Mouse (Mus musculus) erythroid progenitor cell, adult 5-6 weeks (primary cell): ENCODE measurements around the gene Mrpl18. TPM values are rescaled to one million over a fixed set of nuclear protein-coding genes. Genes with fewer than 3 reads are reported as not detected.

Source experiments
- ATAC-seq: replicated peaks from 2 replicates; pipeline ENCODE4 v1.8.0; 2016; ENCODE audit warnings: moderate number of reproducible peaks, mild to moderate bottlenecking, moderate TSS enrichment, inconsistent platforms; ENCODE audit not compliant: poor library complexity, low FRiP score, severe bottlenecking
- total RNA-seq, 2 experiments: library from RNA; stranded (forward) in 1 of 2; stranded (reverse) in 1 of 2; fragments of 150-400 nt in 1 of 2; fragments of 186-747, 209-891 nt in 1 of 2; gene quantifications; 2 replicates each; pipeline versions ENCODE4 v1.2.3 to v1.2.4; 2015 to 2017; ENCODE audit warnings: low replicate concordance in 2 of 2

Mrpl18 gene
- total RNA-seq, 2 experiments from 2014 or later: 57.0 to 96.0 TPM

DNA sequence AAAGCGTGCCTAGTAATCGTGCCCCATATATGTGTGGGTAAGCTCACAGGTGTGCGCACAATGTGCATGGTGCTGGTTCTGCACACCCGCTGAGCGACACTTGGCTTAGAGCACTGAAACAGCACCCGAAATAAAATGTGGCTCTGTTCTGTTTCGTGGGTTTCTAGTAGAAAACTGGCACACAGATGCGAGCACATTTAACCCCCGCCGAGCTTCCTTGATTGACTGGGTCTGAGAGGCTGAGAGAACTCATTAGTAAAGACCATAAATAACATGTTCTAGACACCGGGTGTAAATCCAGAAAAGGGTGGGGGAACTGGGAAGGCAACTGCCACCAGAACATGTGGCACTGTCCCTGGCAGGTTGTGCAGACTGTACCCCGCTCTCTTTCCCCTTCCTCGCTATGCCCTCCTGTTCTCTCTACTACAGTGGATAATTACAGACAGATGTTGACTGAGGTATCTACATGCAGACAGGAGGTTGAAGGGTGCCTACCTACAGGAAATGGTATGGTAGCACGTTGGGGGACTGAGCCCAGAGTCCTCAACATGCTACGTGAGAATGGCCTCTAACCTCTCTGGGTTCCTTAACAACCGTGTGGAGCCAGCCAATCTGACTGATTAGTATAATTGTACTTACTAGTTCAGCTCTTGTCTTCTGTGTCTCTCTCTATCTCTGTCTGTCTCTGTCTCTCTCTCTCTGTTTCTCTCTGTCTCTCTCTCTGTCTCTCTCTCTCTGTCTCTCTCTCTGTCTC is 43.7 kb downstream of the Mrpl18 start:
- ATAC-seq: no peak

DNA sequence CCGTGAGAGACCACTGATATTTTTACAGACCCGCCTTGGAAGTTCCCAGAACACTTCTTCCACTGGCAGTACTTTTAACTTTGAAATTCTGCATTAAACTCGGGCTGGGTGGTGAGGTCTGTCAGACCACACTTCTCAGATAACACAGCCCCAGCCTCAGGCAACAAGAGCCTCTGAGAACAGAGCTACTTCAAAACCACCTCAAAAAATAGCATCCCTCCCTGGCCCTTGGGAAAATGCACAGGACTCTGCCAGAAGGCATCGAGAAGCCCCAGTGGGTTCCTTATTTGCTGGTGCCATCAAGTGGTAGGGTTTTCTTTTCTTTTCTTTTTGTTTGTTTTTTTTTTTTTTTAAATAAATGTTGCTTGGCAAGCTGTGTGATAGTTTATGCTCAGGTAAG is 47.5 kb downstream of the Mrpl18 start:
- ATAC-seq: no peak

DNA sequence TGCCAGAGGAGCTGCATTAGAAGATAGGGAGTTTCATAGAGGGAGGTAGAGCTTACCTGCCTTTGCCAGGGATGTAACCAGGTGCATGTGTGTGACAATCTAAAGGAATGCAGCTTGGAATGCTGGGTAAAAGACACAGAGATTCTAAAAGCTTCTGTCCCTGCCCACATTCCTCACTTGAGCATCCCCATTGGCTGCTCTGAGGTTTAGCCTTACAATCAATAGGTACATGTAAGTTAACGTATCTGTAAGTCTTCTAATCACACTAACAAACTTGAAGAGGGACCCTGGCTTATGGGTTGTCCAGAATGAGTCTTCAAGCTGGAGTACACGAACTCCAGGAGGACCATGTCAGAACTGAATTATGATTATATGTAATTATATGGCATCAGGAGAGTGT is 48.1 kb downstream of the Mrpl18 start, which contains the start of gene Mas1:
Gene Mas1, minus strand, starts transcription at position 101 of the 400 bp plus-strand sequence.
- ATAC-seq: no peak

DNA sequence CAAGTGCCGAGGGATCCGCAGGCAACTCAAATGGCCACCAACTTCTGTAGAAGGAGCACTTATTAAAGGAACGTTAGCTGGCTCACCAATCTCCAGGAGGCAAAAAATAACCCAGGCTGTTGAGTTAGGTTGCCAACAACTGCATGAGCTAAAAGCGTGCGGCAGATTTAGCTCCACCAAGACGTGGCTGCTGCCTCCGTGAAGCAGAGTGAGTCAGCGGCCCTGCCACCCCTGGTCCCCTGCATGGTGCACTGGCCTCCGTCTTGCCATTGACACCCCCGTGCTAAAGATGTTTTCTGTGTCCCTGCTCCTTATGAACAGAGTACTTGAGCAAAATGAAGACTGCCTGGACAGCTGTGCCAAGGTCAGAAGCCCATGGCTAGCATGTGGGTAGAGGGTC is 49.3 kb downstream of the Mrpl18 start:
- no peak for ATAC-seq

DNA sequence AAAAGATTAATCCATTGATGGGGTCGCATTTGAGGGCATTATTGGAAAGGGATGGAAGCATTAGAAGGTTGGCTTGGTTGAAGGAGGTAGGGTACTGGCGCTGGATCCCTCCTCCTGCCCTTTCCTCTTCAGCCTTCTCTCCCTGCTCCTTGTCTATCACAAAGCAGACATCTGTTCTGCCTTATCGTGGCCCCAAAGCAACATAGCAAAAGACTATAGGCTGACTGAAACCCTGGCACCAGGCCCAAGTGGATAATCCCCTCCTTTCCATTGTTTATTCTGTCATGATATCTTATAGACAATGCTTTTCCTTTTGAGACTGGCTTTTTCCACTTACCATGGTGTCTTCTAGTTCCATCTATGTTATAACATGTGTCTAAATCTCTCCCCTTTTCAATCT is 50.7 kb downstream of the Mrpl18 start:
- ATAC-seq: no peak

DNA sequence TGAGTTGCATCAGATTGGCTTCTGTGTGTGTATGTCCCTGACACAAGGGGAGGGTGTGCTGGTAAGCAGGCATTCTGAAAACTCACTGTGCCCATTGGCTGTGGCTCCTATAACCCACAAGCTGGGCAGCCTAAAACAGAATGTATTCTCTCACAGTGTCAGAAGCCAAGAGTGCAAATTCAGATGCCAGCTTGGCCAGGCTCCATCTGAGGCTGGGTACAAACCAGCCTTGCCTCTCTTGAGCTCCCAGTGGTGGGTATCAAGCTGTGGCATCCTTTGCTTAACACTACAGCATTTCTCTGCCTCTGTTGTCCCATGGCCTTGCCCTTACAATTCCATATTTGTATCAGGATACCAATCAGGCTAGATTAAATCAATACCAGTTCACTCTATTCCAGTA is 52.0 kb downstream of the Mrpl18 start:
- no peak for ATAC-seq

Other genes with a start within 250 kb of the Mrpl18 start
- not detected in 2 replicates for gene Slc22a1, start 240.5 kb downstream of the Mrpl18 start, total RNA-seq (2015; ENCODE audit: low replicate concordance)
- gene Slc22a1, start 240.5 kb downstream of the Mrpl18 start, total RNA-seq (2017; ENCODE audit: low replicate concordance): 0.26 TPM in 1 of 2 replicates, not detected in the other
- gene Igf2r, start 146.7 kb downstream of the Mrpl18 start, total RNA-seq (2015; ENCODE audit: low replicate concordance): 1.7 and 2.2 TPM in 2 replicates
- 5.4 and 12.9 TPM in 2 replicates for gene Igf2r, start 146.7 kb downstream of the Mrpl18 start, total RNA-seq (2017; ENCODE audit: low replicate concordance)
- not detected in 2 replicates for gene Mas1, start 48.2 kb downstream of the Mrpl18 start, total RNA-seq (2015; ENCODE audit: low replicate concordance)
- not detected in 2 replicates for gene Mas1, start 48.2 kb downstream of the Mrpl18 start, total RNA-seq (2017; ENCODE audit: low replicate concordance)
- gene Mrgprh, start 40.3 kb downstream of the Mrpl18 start, total RNA-seq (2015; ENCODE audit: low replicate concordance): not detected in 2 replicates
- gene Mrgprh, start 40.3 kb downstream of the Mrpl18 start, total RNA-seq (2017; ENCODE audit: low replicate concordance): not detected in 2 replicates
- gene Pnldc1, start 6.1 kb downstream of the Mrpl18 start, total RNA-seq (2015; ENCODE audit: low replicate concordance): 2.9 TPM in 1 of 2 replicates, not detected in the other
- 7.4 TPM in 1 of 2 replicates, not detected in the other for gene Pnldc1, start 6.1 kb downstream of the Mrpl18 start, total RNA-seq (2017; ENCODE audit: low replicate concordance)
- 136 and 173 TPM in 2 replicates for gene Tcp1, start 644 bp downstream of the Mrpl18 start, total RNA-seq (2015; ENCODE audit: low replicate concordance)
- gene Tcp1, start 644 bp downstream of the Mrpl18 start, total RNA-seq (2017; ENCODE audit: low replicate concordance): 208 and 220 TPM in 2 replicates
- not detected in 2 replicates for gene Acat3, start 24.3 kb upstream of the Mrpl18 start, total RNA-seq (2015; ENCODE audit: low replicate concordance)
- not detected in 2 replicates for gene Acat3, start 24.3 kb upstream of the Mrpl18 start, total RNA-seq (2017; ENCODE audit: low replicate concordance)
- gene Acat2, start 44.4 kb upstream of the Mrpl18 start, total RNA-seq (2015; ENCODE audit: low replicate concordance): 3.2 and 17.2 TPM in 2 replicates
- gene Acat2, start 44.4 kb upstream of the Mrpl18 start, total RNA-seq (2017; ENCODE audit: low replicate concordance): 3.9 and 7.3 TPM in 2 replicates
- gene Wtap, start 77.8 kb upstream of the Mrpl18 start, total RNA-seq (2015; ENCODE audit: low replicate concordance): 66.0 and 97.3 TPM in 2 replicates
- 108 and 124 TPM in 2 replicates for gene Wtap, start 77.8 kb upstream of the Mrpl18 start, total RNA-seq (2017; ENCODE audit: low replicate concordance)
- 18.4 and 58.3 TPM in 2 replicates for gene Sod2, start 90.5 kb upstream of the Mrpl18 start, total RNA-seq (2015; ENCODE audit: low replicate concordance)
- gene Sod2, start 90.5 kb upstream of the Mrpl18 start, total RNA-seq (2017; ENCODE audit: low replicate concordance): 8.0 and 16.8 TPM in 2 replicates
- not detected in 2 replicates for gene Gpr31b, start 136.0 kb upstream of the Mrpl18 start, total RNA-seq (2015; ENCODE audit: low replicate concordance)
- gene Gpr31b, start 136.0 kb upstream of the Mrpl18 start, total RNA-seq (2017; ENCODE audit: low replicate concordance): not detected in 2 replicates
- not detected in 2 replicates for gene Tcp10b, start 144.8 kb upstream of the Mrpl18 start, total RNA-seq (2015; ENCODE audit: low replicate concordance)
- gene Tcp10b, start 144.8 kb upstream of the Mrpl18 start, total RNA-seq (2017; ENCODE audit: low replicate concordance): 0.39 TPM in 1 of 2 replicates, not detected in the other
- not detected in 2 replicates for gene Unc93a, start 215.5 kb upstream of the Mrpl18 start, total RNA-seq (2015; ENCODE audit: low replicate concordance)
- not detected in 2 replicates for gene Unc93a, start 215.5 kb upstream of the Mrpl18 start, total RNA-seq (2017; ENCODE audit: low replicate concordance)